Mouse (Mus musculus): Measurements from ENCODE around the gene Neu1. TPM values are rescaled to one million over a fixed set of nuclear protein-coding genes. Genes with fewer than 3 reads are reported as not detected.
A peak's percentile ranks its signal among the peaks of the same experiment; 100 is the strongest.
"Not testable (repeated sequence)": the region's sequence is repeated elsewhere in the genome, so short reads cannot be mapped to it uniquely, and the experiment has no call there.

Gene Neu1
- polyA plus RNA-seq, 1 experiment = 33.6 TPM

GRCm38 (mm10) chr17:34946486-34947140, 15.6 kb downstream of the Neu1 start:
- H3K4me3 ChIP-seq (replicated peaks; ENCODE audit: control insufficient read depth, low read depth, low read length) = no peak overlapping the region
- WGBS = 86% methylated on average over 5 of the region's 5 CpGs
- no peak overlapping the region for H3K27ac ChIP-seq (ENCODE audit: control insufficient read depth, insufficient read depth, low read depth, low read length, poor library complexity)
- TF ChIP-seq POLR2A (IDR thresholded peaks at IDR 0.05; ENCODE audit: borderline replicate concordance, control insufficient read depth, low read depth, low read length) (no peak), CTCF (IDR thresholded peaks at IDR 0.05; ENCODE audit: control insufficient read depth, insufficient read depth, low read length) (no peak)
- no peaks in the 10 kb centered on the region; the same call in 1 of the 2 replicates for H3K4me1 ChIP-seq (ENCODE audit: control insufficient read depth, insufficient read depth, low read length)

DNA sequence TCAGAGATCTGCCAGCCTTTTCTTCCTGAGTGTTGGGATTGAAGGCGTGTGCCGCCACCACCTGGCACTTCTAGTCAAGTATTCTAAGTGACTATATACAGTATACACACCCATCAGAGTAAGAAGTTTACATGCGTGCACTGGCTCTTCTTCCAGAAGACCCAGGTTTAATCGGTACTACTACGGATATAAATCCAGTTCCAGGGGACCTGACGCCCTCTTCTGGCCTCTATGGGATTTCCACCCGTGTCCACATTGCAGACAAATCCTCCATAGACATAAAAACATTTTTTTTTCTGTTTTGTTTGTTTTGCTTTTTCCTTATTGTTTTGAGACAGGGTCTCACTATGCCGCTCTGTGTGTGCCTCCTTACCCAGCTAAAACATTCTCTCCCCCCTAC, 16.6 kb downstream of the Neu1 start:
- Histone ChIP-seq H3K4me3 (replicated peaks; ENCODE audit: control insufficient read depth, low read depth, low read length) (no peak overlapping the region), H3K27ac (ENCODE audit: control insufficient read depth, insufficient read depth, low read depth, low read length, poor library complexity) (no peak overlapping the region), H3K4me1 (ENCODE audit: control insufficient read depth, insufficient read depth, low read length) (no peaks in the 10 kb centered on the region; the same call in 1 of the 2 replicates)
- TF ChIP-seq POLR2A (IDR thresholded peaks at IDR 0.05; ENCODE audit: borderline replicate concordance, control insufficient read depth, low read depth, low read length) = no peak
- TF ChIP-seq CTCF (IDR thresholded peaks at IDR 0.05; ENCODE audit: control insufficient read depth, insufficient read depth, low read length) = peak; percentile 27; the same call in 1 of the 2 replicates
- 28% methylated on average over 8 of the region's 8 CpGs for WGBS

DNA sequence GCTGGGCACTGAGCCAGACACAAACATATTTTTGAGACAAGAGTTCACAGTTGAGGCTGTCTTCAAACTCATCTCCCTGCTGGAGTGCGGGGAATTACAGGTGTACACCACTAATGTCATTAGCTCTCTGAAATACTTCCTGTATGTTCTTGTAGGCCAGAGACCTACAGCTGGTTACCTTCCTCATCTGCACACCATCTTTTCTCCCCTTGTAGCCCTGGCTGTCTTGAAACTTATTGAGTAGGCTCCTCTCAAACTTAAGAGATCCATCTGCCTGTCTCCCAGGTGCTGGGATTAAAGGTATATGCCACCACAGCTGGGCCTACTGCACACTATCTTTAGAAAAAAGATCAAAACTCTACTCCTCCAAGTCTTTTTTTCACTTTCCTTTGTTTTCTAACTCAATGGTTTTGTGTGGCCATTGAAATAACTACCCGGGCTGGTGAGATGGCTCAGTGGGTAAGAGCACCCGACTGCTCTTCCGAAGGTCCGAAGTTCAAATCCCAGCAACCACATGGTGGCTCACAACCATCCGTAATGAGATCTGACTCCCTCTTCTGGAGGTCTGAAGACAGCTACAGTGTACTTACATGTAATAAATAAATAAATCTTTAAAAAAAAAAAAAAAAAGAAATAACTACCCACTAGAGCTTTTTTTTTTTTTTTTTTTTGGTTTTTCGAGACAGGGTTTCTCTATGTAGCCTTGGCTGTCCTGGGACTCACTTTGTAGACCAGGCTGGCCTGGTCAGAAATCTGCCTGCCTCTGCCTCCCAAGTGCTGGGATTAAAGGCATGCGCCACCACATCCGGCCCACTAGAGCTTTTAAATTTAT, 17.9 kb downstream of the Neu1 start:
- WGBS = 69% methylated on average over 9 of the region's 9 CpGs

DNA sequence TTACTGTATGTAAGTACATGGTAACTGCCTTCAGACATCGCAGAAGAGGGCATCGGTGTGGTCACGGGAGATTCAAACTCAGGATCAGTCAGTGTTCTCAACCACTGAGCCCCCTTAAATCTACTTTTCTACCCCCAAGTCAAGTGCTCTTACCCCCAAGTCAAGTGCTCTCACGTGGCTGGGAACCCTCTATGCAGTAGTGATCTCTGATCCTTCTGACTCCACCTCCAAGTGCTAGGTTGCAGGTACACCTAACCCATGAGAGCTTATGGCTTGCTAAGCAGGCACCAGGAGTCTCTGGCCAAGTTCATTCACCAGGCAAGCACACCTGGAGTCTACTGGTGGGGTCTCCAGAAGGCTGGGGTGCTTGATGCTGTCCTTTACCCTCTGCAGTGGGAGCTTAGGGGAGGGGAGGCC, 18.5 kb downstream of the Neu1 start:
- Histone ChIP-seq H3K4me1 (ENCODE audit: control insufficient read depth, insufficient read depth, low read length) (no peaks in the 10 kb centered on the region; the same call in 1 of the 2 replicates), H3K27ac (ENCODE audit: control insufficient read depth, insufficient read depth, low read depth, low read length, poor library complexity) (no peak overlapping the region), H3K4me3 (replicated peaks; ENCODE audit: control insufficient read depth, low read depth, low read length) (no peak overlapping the region)
- TF ChIP-seq POLR2A (IDR thresholded peaks at IDR 0.05; ENCODE audit: borderline replicate concordance, control insufficient read depth, low read depth, low read length) (no peak), CTCF (IDR thresholded peaks at IDR 0.05; ENCODE audit: control insufficient read depth, insufficient read depth, low read length) (no peak)
- WGBS = 62% methylated on average over 4 of the region's 4 CpGs

More for the DNA sequence above, 17.9 kb downstream of the Neu1 start:
- H3K27ac ChIP-seq (ENCODE audit: control insufficient read depth, insufficient read depth, low read depth, low read length, poor library complexity); H3K4me1 ChIP-seq (ENCODE audit: control insufficient read depth, insufficient read depth, low read length); H3K4me3 ChIP-seq (replicated peaks; ENCODE audit: control insufficient read depth, low read depth, low read length): not testable (repeated sequence)

GRCm38 (mm10) chr17:34950514-34951455, 19.7 kb downstream of the Neu1 start:
- H3K4me3 ChIP-seq (replicated peaks; ENCODE audit: control insufficient read depth, low read depth, low read length) = no peak overlapping the region
- 37% methylated on average over 10 of the region's 10 CpGs for WGBS
- TF ChIP-seq CTCF (IDR thresholded peaks at IDR 0.05; ENCODE audit: control insufficient read depth, insufficient read depth, low read length) = no peak
- no peak for TF ChIP-seq POLR2A (IDR thresholded peaks at IDR 0.05; ENCODE audit: borderline replicate concordance, control insufficient read depth, low read depth, low read length)
- no peaks in the 10 kb centered on the region; the same call in 1 of the 2 replicates for H3K4me1 ChIP-seq (ENCODE audit: control insufficient read depth, insufficient read depth, low read length)
- H3K27ac ChIP-seq (ENCODE audit: control insufficient read depth, insufficient read depth, low read depth, low read length, poor library complexity) = no peak overlapping the region

DNA sequence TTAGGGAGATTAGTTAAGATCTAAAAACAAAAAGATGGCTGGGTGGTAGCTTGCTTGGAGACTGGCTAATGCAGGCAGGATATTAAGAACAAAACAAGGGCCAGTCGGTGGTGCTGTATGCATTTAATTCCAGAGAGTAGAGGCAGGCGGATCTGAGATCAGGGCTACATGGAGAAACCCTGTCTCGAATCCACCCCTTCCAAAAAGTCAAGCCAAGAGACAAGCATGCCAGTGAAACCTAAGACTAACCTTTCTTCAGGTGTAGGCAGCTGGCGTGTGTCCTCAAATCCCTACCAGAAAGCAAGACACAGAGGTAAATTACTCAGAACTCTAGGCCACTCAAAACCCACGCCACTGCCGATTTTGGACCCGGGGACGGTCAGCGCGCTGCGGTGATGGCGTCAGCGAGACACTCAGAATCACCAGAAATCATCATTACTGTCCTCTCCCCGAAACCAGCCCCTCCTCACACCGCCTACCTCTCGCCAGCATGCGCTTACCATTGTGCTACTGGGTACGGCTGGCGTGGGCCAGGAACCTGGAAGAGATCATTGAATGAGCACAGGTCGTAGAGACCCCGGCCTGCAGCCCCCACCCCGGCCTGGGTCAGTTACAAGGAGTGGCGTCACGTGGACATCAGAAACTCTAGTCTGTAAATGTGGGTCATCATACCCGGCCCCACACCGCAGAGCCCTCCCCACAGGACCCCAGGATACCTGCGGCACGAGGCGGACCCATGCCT, 20.8 kb downstream of the Neu1 start:
- peak overlapping the region; percentile 87 for H3K4me3 ChIP-seq (replicated peaks; ENCODE audit: control insufficient read depth, low read depth, low read length)
- H3K4me1 ChIP-seq (ENCODE audit: control insufficient read depth, insufficient read depth, low read length) = no peaks in the 10 kb centered on the region; the same call in 1 of the 2 replicates
- under 1% methylated on average over 29 of the region's 29 CpGs for WGBS
- H3K27ac ChIP-seq (ENCODE audit: control insufficient read depth, insufficient read depth, low read depth, low read length, poor library complexity) = peak overlapping the region; percentile 38
- TF ChIP-seq POLR2A (IDR thresholded peaks at IDR 0.05; ENCODE audit: borderline replicate concordance, control insufficient read depth, low read depth, low read length) = no peak

DNA sequence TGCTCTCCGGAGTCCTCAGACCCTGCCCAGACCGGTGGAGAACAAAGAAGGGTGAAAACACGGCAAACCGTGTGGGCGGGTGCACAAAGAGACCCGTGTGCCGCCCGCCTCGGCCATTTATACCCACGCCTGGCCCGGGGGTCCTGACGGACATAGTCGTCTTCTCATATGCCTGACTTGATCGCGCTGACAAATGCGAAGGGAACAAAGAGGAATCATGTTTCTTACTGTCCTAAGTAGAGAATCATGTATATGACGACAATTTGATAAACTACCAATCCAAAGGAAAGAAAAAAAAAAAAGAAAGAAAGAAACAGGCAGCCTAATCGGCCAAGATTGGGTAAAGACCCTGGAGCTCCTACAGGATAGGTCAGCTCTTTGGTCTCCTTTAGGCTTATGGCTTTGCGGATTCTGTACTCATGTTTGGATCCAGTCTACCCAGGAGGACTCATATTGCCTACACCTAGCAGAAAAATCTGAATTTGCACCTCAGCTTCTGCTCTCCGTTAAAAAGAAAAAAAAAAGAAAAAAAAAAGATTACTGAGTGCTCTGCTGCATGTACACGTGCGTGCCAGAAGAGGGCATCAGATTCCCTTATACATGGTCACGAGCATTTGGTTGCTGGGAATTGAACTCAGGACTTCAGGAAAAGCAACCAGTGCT, 21.5 kb downstream of the Neu1 start:
- Histone ChIP-seq H3K27ac (ENCODE audit: control insufficient read depth, insufficient read depth, low read depth, low read length, poor library complexity) (peak overlapping the region; percentile 38), H3K4me1 (ENCODE audit: control insufficient read depth, insufficient read depth, low read length) (no peaks in the 10 kb centered on the region; the same call in 1 of the 2 replicates), H3K4me3 (replicated peaks; ENCODE audit: control insufficient read depth, low read depth, low read length) (peak overlapping the region; percentile 87)
- TF ChIP-seq POLR2A (IDR thresholded peaks at IDR 0.05; ENCODE audit: borderline replicate concordance, control insufficient read depth, low read depth, low read length) (peak; percentile 90), CTCF (IDR thresholded peaks at IDR 0.05; ENCODE audit: control insufficient read depth, insufficient read depth, low read length) (peak; percentile 31; the same call in 1 of the 2 replicates)
- under 1% methylated on average over 23 of the region's 23 CpGs for WGBS
